Mouse (Mus musculus): Measurements from ENCODE around the gene Setd2. TPM values are rescaled to one million over a fixed set of nuclear protein-coding genes. Genes with fewer than 3 reads are reported as not detected.

Gene Setd2
- polyA plus RNA-seq (2012; rRNA removed) = 83.3 and 90.6 TPM in 2 replicates

DNA sequence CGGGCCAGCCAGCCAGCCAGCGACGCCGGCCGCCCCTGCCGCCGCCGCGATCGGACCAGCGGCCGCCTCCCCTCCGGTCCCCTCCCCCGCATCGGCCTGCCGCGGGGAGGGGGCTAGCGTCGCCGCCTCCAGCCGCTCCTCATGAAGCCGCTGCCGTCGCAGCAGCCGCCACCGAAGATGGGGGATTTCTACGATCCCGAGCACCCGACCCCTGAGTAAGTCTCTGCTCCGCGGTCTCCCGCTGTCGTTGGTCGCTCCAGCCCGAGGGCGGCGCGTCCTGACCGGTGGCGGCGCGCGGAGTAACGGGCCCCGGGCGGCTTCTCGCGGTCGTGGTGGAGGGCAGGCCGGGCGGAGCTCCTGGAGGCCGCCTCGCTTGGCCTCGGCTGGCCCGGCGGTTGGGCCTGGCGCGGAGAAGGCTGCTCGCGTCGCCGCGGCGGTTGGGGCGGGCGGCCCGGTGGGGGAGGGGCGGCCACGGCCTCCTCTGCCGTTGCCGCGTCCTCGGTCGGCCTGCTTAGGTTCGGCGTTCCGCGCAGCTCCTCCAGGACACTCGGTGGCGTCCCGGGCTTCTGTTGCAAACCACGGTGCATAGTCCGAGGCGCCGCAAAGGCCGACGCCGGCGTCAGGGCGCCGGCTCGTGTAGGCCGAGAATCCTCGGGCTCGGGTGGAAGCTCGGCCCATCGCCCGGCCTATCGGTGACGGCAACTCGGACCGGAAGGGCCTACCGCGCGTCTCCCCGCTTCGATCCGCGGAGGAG lies at the start of gene Setd2:
Gene Setd2 (plus strand): TSS at position 60 of the 754 bp plus-strand sequence.
- peak; percentile 73 for DNase-seq (ENCODE audit: low read depth)
- no peak for TF ChIP-seq CTCF (IDR thresholded peaks at IDR 0.05; ENCODE audit: borderline replicate concordance, extremely low read depth, insufficient read depth, insufficient read length)
- TF ChIP-seq POLR2A (IDR thresholded peaks at IDR 0.05; ENCODE audit: borderline replicate concordance, extremely low read depth, insufficient read depth, insufficient read length, poor library complexity, severe bottlenecking) = peak; percentile 64

DNA sequence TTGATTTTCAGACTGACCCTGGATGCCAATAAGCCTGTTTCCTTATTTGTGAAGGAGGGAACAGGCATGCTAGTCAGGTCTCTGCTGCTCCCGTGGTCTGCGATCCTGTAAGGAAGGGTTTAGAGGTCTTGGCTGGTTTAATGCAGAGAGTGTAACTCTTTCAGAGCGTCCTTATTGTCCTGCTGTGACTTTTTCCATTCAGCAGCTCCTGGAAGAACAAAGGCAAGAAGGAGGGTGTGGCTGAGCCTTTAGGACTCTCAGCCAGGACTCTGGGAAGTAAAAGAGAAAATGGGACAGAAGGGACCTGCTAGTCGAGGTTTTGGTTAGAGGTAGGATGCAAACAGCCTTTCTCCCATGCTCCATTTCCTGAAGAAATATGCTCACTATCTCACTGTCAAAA lies 43.6 kb upstream of the Setd2 start:
- DNase-seq (ENCODE audit: low read depth) = no peak
- TF ChIP-seq POLR2A (IDR thresholded peaks at IDR 0.05; ENCODE audit: borderline replicate concordance, extremely low read depth, insufficient read depth, insufficient read length, poor library complexity, severe bottlenecking) (no peak), CTCF (IDR thresholded peaks at IDR 0.05; ENCODE audit: borderline replicate concordance, extremely low read depth, insufficient read depth, insufficient read length) (no peak)

DNA sequence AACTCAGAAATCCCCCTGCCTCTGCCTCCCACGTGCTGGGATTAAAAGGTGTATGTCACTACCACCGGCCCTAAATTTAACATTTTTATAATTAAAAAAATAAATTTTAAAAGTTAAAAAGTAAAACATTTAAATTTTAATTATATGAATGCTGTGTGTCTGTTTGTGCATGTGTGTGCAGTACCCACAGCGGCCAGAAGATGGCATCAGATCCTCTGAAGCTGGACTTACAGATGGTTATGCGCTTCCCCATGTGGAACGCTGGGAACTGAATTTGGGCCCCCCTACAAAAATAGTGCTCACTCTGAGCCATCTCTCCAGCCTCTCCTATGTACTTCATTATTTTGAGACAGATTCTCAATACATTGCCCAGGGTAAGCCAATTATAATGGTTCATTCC lies 41.5 kb upstream of the Setd2 start:
- TF ChIP-seq POLR2A (IDR thresholded peaks at IDR 0.05; ENCODE audit: borderline replicate concordance, extremely low read depth, insufficient read depth, insufficient read length, poor library complexity, severe bottlenecking) (no peak), CTCF (IDR thresholded peaks at IDR 0.05; ENCODE audit: borderline replicate concordance, extremely low read depth, insufficient read depth, insufficient read length) (peak; percentile 39; the same call in 1 of the 2 replicates)
- DNase-seq (ENCODE audit: low read depth) = no peak

DNA sequence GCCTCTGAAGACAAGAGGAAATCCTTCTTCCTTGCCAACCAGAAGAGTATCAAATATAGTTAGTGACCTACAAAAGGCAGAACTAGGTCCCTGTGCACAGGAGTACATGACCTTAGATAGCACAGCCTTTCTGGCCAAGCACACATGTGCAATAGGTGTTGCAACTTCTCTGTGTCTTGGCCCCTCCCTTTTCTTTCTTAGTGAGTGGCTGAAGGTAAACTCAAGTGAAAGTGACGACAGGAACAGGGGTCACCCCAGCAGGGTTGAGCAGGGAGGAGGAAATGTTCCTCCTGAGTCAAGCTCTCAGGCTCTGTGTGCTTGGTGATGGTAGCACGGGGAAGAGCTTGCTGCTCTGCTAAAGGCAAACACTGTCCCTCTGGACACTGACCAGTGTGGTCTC lies 6.7 kb upstream of the Setd2 start:
- DNase-seq (ENCODE audit: low read depth) = no peak
- TF ChIP-seq POLR2A (IDR thresholded peaks at IDR 0.05; ENCODE audit: borderline replicate concordance, extremely low read depth, insufficient read depth, insufficient read length, poor library complexity, severe bottlenecking) = no peak
- no peak for TF ChIP-seq CTCF (IDR thresholded peaks at IDR 0.05; ENCODE audit: borderline replicate concordance, extremely low read depth, insufficient read depth, insufficient read length)

DNA sequence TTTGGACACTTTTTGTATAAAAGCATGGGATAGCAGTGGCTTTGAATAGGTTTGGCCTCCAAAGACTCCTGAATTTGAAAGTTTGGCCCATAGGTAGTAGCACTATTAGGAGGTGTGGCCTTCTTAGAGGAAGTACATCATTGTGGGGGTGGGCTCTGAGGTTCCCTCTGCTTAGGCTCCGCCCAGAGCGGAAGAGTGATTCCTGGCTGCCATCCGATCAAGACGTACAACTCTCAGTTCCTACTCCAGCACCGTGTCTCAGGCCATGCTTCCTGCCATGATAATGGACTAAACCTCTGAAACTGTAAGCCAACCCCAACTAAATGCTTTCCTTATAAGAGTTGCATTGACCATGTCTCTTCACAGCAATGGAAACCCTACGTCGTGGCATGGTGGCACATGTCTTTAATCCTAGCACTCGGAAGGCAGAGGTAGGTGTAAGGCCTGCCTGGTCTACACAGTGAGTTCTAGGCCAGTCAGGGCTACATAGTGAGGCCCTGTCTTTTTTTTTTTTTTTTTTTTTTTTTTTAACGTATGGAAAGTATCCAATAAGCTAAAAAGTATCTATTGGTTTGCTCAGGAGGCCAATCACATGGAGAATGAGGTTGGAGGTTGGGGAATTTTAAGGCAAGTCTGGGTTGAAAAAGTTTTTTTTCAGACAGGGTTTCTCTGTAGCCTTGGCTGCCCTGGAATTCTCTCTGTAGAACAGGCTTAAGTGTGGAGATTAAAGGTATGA lies 3.2 kb upstream of the Setd2 start:
- TF ChIP-seq CTCF (IDR thresholded peaks at IDR 0.05; ENCODE audit: borderline replicate concordance, extremely low read depth, insufficient read depth, insufficient read length) (no peak), POLR2A (IDR thresholded peaks at IDR 0.05; ENCODE audit: borderline replicate concordance, extremely low read depth, insufficient read depth, insufficient read length, poor library complexity, severe bottlenecking) (no peak)
- DNase-seq (ENCODE audit: low read depth) = no peak

DNA sequence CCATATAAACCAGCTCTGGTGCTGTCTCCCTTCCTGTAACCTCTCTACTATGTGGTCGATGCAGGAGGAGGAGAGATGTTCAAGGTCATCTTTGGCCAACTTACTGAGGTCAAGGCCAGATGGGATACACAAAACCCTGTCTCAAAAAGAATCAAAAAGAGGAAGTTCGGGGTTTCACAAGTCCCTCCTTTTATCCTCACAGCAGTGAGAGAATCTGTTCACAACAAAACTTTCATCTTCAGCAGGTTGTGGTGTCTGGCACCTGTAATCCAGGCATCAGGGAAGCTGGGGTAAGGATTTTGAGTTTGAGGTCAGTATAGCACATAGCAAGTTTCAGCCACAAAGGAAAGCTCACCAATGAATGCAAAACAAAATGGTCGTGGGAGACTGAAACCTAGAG lies 1.7 kb upstream of the Setd2 start:
- TF ChIP-seq CTCF (IDR thresholded peaks at IDR 0.05; ENCODE audit: borderline replicate concordance, extremely low read depth, insufficient read depth, insufficient read length) (no peak), POLR2A (IDR thresholded peaks at IDR 0.05; ENCODE audit: borderline replicate concordance, extremely low read depth, insufficient read depth, insufficient read length, poor library complexity, severe bottlenecking) (no peak)

DNA sequence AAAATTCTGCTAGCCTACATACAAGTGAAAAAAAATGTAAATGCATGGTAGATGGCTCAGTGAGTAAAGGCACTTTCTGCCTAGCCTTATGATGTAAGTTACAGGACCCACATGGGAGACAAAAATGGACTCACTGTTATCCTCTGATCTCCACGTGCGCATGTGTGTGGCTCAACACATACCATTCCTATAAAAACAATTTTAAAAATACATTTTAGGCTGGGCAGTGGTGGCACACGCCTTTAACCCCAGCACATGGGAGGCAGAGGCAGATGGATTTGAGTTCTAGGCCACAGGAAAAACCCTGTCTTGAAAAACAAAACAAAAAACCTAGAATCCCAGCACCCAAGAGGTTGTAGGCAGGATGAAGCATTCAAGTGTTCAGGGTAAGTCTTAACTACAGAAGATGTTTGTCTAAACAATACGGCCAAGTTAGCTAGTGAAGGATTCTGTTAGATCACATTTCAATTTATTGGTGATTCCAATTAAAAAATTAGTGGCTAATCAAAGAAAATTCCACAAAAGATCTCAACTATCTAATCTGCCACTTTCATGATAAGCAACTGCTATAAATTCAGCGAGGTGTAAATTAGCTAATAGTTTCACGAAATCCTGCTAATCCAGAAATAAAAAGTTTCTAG lies 1.1 kb upstream of the Setd2 start:
- DNase-seq (ENCODE audit: low read depth) = peak; percentile 25

More for the DNA sequence above, 1.7 kb upstream of the Setd2 start:
- DNase-seq (ENCODE audit: low read depth) = no peak

DNA sequence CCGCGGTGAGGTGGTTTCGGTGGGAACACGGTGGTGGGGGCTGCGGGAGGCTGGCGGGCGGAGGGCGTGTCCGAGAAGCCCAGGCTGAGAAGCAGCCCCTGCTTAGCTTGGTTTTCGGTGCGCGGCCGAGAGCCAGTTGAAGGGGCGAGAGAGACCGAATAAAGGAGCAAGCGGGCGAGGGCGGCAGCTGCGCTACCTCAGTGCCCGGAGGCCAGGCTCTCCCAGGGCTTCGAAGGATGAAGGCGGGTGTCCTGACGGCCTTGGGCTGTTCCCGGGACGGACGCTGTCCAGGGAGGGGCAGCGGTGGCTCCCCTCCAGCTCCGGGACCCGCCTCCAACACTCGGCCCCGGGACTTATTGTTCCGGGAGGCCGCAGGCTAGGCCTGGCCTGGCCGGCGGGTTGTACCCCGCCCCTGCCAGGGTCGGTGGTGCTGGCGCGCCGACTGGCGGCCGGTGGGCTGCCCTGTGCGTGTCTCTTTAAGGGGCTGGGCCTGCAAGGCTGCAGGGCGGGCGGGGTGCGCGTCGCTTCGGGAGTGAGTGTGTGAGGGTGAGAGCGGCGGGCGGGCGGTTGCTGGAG lies 395 bp upstream of the Setd2 start:
- TF ChIP-seq CTCF (IDR thresholded peaks at IDR 0.05; ENCODE audit: borderline replicate concordance, extremely low read depth, insufficient read depth, insufficient read length) = peak; percentile 70
- TF ChIP-seq POLR2A (IDR thresholded peaks at IDR 0.05; ENCODE audit: borderline replicate concordance, extremely low read depth, insufficient read depth, insufficient read length, poor library complexity, severe bottlenecking) = peak; percentile 71; the same call in 1 of the 2 replicates
- peak; percentile 99 for DNase-seq (ENCODE audit: low read depth)

More for the DNA sequence above, 1.1 kb upstream of the Setd2 start:
- no peak for TF ChIP-seq POLR2A (IDR thresholded peaks at IDR 0.05; ENCODE audit: borderline replicate concordance, extremely low read depth, insufficient read depth, insufficient read length, poor library complexity, severe bottlenecking)
- no peak for TF ChIP-seq CTCF (IDR thresholded peaks at IDR 0.05; ENCODE audit: borderline replicate concordance, extremely low read depth, insufficient read depth, insufficient read length)

DNA sequence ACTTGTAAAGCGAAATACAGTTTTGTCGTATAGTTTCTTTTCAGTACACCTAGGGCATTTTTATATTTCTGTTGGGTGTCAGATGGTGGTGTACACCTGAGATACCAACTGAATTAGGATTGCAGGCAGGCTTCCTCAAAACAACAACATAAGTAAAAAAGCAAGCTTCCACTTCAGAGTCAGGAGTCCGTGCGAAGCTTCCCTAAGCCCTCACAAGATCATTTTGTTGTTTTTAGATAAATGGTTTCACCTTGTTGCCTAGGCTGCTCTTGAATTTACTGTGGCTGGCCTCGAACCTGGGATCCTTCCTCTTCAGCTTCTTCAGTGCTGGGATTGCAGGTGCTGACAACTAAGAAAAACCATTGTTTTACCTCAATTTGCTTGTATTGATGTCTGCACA lies 1.2 kb downstream of the Setd2 start:
- DNase-seq (ENCODE audit: low read depth) = peak; percentile 5
- TF ChIP-seq POLR2A (IDR thresholded peaks at IDR 0.05; ENCODE audit: borderline replicate concordance, extremely low read depth, insufficient read depth, insufficient read length, poor library complexity, severe bottlenecking) = no peak
- no peak for TF ChIP-seq CTCF (IDR thresholded peaks at IDR 0.05; ENCODE audit: borderline replicate concordance, extremely low read depth, insufficient read depth, insufficient read length)

DNA sequence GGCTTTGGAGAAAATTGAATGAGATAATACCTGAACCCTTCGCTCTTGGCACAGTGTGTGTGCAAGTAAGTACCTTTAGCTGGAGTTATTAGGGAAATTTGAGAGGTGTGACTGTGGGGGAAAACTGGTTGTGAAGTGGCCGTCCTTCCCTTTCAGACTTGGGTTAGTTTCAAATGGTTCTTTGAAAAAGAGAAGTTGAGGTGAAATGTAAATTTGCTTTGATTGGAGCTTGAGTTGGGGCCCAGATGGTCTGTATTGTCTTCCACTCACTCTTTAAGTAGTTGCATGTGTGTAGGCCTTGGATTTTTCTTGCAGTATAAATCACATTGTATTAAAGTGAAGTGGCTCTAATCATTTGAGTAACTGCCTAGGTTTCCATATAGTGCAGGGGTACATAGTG lies 2.7 kb downstream of the Setd2 start:
- TF ChIP-seq POLR2A (IDR thresholded peaks at IDR 0.05; ENCODE audit: borderline replicate concordance, extremely low read depth, insufficient read depth, insufficient read length, poor library complexity, severe bottlenecking) (no peak), CTCF (IDR thresholded peaks at IDR 0.05; ENCODE audit: borderline replicate concordance, extremely low read depth, insufficient read depth, insufficient read length) (no peak)
- no peak for DNase-seq (ENCODE audit: low read depth)

DNA sequence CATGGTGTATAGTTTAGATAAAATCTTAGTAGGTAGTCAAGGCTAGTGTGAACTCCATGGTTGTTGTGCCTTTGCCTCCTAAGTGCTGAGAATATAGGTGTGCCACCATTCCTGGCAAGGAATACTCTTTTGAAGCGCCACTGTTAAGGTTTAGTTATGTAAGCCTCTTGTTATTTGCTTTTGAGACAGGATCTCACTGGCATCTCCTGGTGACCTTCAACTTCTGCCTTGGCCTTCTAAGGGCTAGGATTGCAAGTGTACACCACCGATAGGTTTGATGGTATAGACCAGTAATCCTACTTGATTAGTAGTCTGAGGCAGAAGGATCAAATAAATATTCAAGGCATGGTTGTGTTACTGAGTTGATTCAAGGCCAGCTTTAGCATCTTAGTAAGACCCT lies 4.2 kb downstream of the Setd2 start:
- TF ChIP-seq CTCF (IDR thresholded peaks at IDR 0.05; ENCODE audit: borderline replicate concordance, extremely low read depth, insufficient read depth, insufficient read length) (no peak), POLR2A (IDR thresholded peaks at IDR 0.05; ENCODE audit: borderline replicate concordance, extremely low read depth, insufficient read depth, insufficient read length, poor library complexity, severe bottlenecking) (no peak)
- no peak for DNase-seq (ENCODE audit: low read depth)

All from brain, embryonic 14.5 days (tissue).